Mouse (Mus musculus): ENCODE measurements around the gene Gkn2.

DNA sequence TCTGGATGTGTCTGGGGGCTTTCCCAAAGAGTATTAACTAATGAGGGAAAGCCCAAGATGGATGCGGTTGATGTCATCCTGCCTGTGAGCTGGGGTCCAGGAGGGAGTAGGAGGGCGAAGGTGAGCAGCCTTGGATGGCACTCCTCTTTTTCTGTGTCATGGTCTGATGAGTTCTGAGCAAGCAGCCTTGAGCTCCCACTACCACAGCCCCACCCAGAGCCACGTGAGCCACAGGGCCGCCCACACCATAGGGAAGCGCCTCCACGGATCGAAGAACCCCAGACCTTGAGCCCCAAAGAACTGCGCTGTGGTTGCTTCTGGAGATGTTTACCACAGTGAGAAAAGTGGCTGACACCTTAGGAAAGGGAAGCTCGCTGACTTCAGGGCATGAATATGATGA lies 21.6 kb downstream of the Gkn2 start:
- TF ChIP-seq CTCF (IDR thresholded peaks at IDR 0.05; ENCODE audit: low read depth, low read length): no peak
- no peak for TF ChIP-seq POLR2A (IDR thresholded peaks at IDR 0.05; ENCODE audit: borderline replicate concordance, low read depth, low read length)

All from bone marrow macrophage, adult 2 months (primary cell).